Mouse (Mus musculus) olfactory bulb, adult 2 months (tissue): Measurements from ENCODE around the gene Map3k1. TPM values are rescaled to one million over a fixed set of nuclear protein-coding genes. Genes with fewer than 3 reads are reported as not detected.

ENCODE experiments used
- H3K27ac ChIP-seq: fragments of 200-500 bp; 2 replicates; pipeline ENCODE4 v1.5.1; 2012; ENCODE audit warnings: low read depth, low read length; ENCODE audit not compliant: insufficient read depth
- H3K4me1 ChIP-seq: fragments of 200-500 bp; 2 replicates; pipeline ENCODE4 v1.6.1; 2012; ENCODE audit warnings: low read length; ENCODE audit not compliant: control insufficient read depth, insufficient read depth
- H3K4me3 ChIP-seq: fragments of 200-500 bp; 2 replicates; pipeline ENCODE4 v1.5.1; 2012; ENCODE audit warnings: mild to moderate bottlenecking, low read depth, low read length, moderate library complexity; ENCODE audit not compliant: insufficient read depth
- CTCF ChIP-seq: fragments of 200-500 bp; IDR thresholded peaks from 2 replicates; pipeline ENCODE4 v1.5.1; 2012; ENCODE audit warnings: low read depth, mild to moderate bottlenecking, low read length, moderate library complexity; ENCODE audit not compliant: insufficient read depth
- POLR2A ChIP-seq: fragments of 200-500 bp; IDR thresholded peaks from 2 replicates; pipeline ENCODE4 v1.6.1; 2012; ENCODE audit warnings: mild to moderate bottlenecking, low read depth, low read length, moderate library complexity; ENCODE audit not compliant: insufficient read depth
- WGBS: fragments of 180-500 bp; shearing (Covaris S2); methylation state at CpG from one replicate; pipeline ENCODE4 v1.1.7; 2018; 5-methylcytosine and 5-hydroxymethylcytosine counted together
- polyA plus RNA-seq: library from polyadenylated mRNA; stranded (reverse); fragments of >200 nt; gene quantifications from 2 replicates; pipeline ENCODE4 v1.2.4, GENCODE M21; 2012; ENCODE audit warnings: low replicate concordance; ENCODE audit not compliant: missing spikeins, insufficient read depth, insufficient read length

Map3k1 gene
- polyA plus RNA-seq, 1 experiment: 135 TPM

GRCm38 (mm10) chr13:111805738-111806722 lies 2.8 kb downstream of the Map3k1 start:
- peak overlapping the region; percentile 59 for H3K27ac ChIP-seq
- TF ChIP-seq POLR2A (no peak), CTCF (no peak)
- 11% methylated on average over 15 of the region's 15 CpGs for WGBS
- H3K4me3 ChIP-seq: no peak overlapping the region
- peaks cover 26% of the 10 kb centered on the region for H3K4me1 ChIP-seq

- Histone ChIP-seq H3K4me1 (peaks cover 30% of the 10 kb centered on the region), H3K4me3 (peak overlapping the region; percentile 35), H3K27ac (peak overlapping the region; percentile 59)
- TF ChIP-seq POLR2A (no peak), CTCF (no peak)
- 26% methylated on average over 10 of the region's 10 CpGs for WGBS
These were observed 3.7 kb downstream of the Map3k1 start for GRCm38 (mm10) chr13:111804951-111805673.

GRCm38 (mm10) chr13:111804189-111804588 lies 4.6 kb downstream of the Map3k1 start:
- Histone ChIP-seq H3K4me1 (peaks cover 33% of the 10 kb centered on the region), H3K27ac (no peak overlapping the region), H3K4me3 (no peak overlapping the region)
- TF ChIP-seq CTCF: no peak
- TF ChIP-seq POLR2A: no peak
- WGBS: 33% methylated on average over 8 of the region's 8 CpGs

GRCm38 (mm10) chr13:111803506-111803905 lies 5.3 kb downstream of the Map3k1 start:
- WGBS: 27% methylated on average over 6 of the region's 6 CpGs
- peak overlapping the region; percentile 28 for H3K4me3 ChIP-seq
- peaks cover 38% of the 10 kb centered on the region for H3K4me1 ChIP-seq
- peak overlapping the region; percentile 61 for H3K27ac ChIP-seq
- TF ChIP-seq POLR2A: no peak

GRCm38 (mm10) chr13:111802900-111803299 lies 5.9 kb downstream of the Map3k1 start:
- TF ChIP-seq POLR2A: no peak
- TF ChIP-seq CTCF: no peak
- WGBS: 56% methylated on average over 11 of the region's 11 CpGs
- 0 out of 2 replicates have a peak overlapping the region, but pooled peaks have one; percentile 28 for H3K4me3 ChIP-seq
- peaks cover 44% of the 10 kb centered on the region for H3K4me1 ChIP-seq
- 0 out of 2 replicates have a peak overlapping the region, but pooled peaks have one; percentile 12 for H3K27ac ChIP-seq

- 59% methylated on average over 2 of the region's 2 CpGs for WGBS
These were observed 6.5 kb downstream of the Map3k1 start for GRCm38 (mm10) chr13:111802271-111802665.

GRCm38 (mm10) chr13:111801662-111802270 lies 7.0 kb downstream of the Map3k1 start:
- H3K27ac ChIP-seq: 0 out of 2 replicates have a peak overlapping the region, but pooled peaks have one; percentile 1
- WGBS: 54% methylated on average over 10 of the region's 10 CpGs
- H3K4me1 ChIP-seq: peaks cover 53% of the 10 kb centered on the region
- TF ChIP-seq CTCF: no peak
- TF ChIP-seq POLR2A: no peak
- no peak overlapping the region for H3K4me3 ChIP-seq

More at GRCm38 (mm10) chr13:111802271-111802665, 6.5 kb downstream of the Map3k1 start:
- peak overlapping the region; percentile 11; the same call in 1 of the 2 replicates for H3K4me3 ChIP-seq
- H3K4me1 ChIP-seq: peaks cover 50% of the 10 kb centered on the region
- 0 out of 2 replicates have a peak overlapping the region, but pooled peaks have one; percentile 1 for H3K27ac ChIP-seq
- TF ChIP-seq POLR2A: no peak
- TF ChIP-seq CTCF: no peak

- no peak for TF ChIP-seq POLR2A
- TF ChIP-seq CTCF: no peak
- Histone ChIP-seq H3K27ac (no peak overlapping the region), H3K4me1 (peaks cover 59% of the 10 kb centered on the region), H3K4me3 (no peak overlapping the region)
- WGBS: 43% methylated on average over 4 of the region's 4 CpGs
These were observed 7.9 kb downstream of the Map3k1 start for GRCm38 (mm10) chr13:111800866-111801265.
